Mouse (Mus musculus): ENCODE data around the gene Apmap.

DNA sequence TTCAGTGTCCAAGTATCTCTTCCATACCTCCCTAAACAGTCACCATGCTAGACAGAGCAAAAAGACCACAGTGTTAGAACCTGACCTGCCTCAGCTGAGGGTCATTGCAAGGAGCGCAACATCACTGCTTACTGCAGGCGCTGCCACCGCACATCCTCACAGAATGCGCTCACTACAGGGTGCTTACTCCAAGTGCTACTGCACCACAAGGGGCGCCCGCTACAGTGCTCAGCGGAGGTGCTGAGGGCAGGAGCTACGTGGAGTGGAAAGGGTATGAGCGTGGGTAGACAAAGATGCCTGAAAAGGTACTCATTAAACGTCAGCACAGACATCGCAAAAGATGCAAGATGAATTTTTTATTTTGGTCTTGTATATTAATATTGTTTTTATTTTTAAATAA is 19.3 kb downstream of the Apmap start:
- TF ChIP-seq CTCF (conservative IDR thresholded peaks at IDR 0.05; ENCODE audit: low read length) (peak; percentile 17; the same call in 1 of the 2 replicates), NANOG (IDR thresholded peaks at IDR 0.05; ENCODE audit: borderline replicate concordance, low read length) (no peak)
